Mouse (Mus musculus): Measurements from ENCODE around the gene Abcc4. TPM values are rescaled to one million over a fixed set of nuclear protein-coding genes. Genes with fewer than 3 reads are reported as not detected.

Gene Abcc4
- 1.5 and 1.6 TPM in 2 replicates for polyA plus RNA-seq (2015; fragmentation: Nextera tagmentation; extraction: Ambion mirVana)

GRCm38 (mm10) chr14:118705808-118706731, at the start of gene Abcc4:
Gene Abcc4 (minus strand): TSS chr14:118706219.
- under 1% methylated on average over 101 of the region's 106 CpGs for WGBS
- H3K27me3 ChIP-seq = peaks cover 51% of the 10 kb centered on the region
- no peaks in the 10 kb centered on the region for H3K9me3 ChIP-seq
- peak within 1 kb of the TSS; percentile 95 for H3K4me2 ChIP-seq (replicated peaks)
- ATAC-seq = peak; percentile 80
- peak within 1 kb of the TSS; percentile 76 for H3K9ac ChIP-seq (replicated peaks)
- H3K4me3 ChIP-seq (replicated peaks) = peak within 1 kb of the TSS; percentile 67
- H3K27ac ChIP-seq = no peak within 1 kb of the TSS
- peaks cover 25% of the 10 kb centered on the region for H3K4me1 ChIP-seq (replicated peaks)
- no peaks in the 10 kb centered on the region for H3K36me3 ChIP-seq

GRCm38 (mm10) chr14:118751193-118751753, 45.3 kb upstream of the Abcc4 start:
- Histone ChIP-seq H3K4me2 (replicated peaks) (no peak overlapping the region), H3K9ac (replicated peaks) (no peak overlapping the region), H3K9me3 (no peaks in the 10 kb centered on the region), H3K4me1 (replicated peaks) (0 out of 2 replicates have a peak, but pooled peaks cover 3% of the 10 kb centered on the region), H3K4me3 (replicated peaks) (no peak overlapping the region), H3K27ac (no peak overlapping the region), H3K36me3 (no peaks in the 10 kb centered on the region), H3K27me3 (no peaks in the 10 kb centered on the region)
- 63% methylated on average over 8 of the region's 8 CpGs for WGBS
- ATAC-seq = no peak

GRCm38 (mm10) chr14:118750505-118751192, 44.6 kb upstream of the Abcc4 start:
- H3K4me2 ChIP-seq (replicated peaks) = no peak overlapping the region
- H3K36me3 ChIP-seq = no peaks in the 10 kb centered on the region
- H3K9ac ChIP-seq (replicated peaks) = no peak overlapping the region
- no peak overlapping the region for H3K4me3 ChIP-seq (replicated peaks)
- H3K27ac ChIP-seq = no peak overlapping the region
- H3K27me3 ChIP-seq = no peaks in the 10 kb centered on the region
- WGBS = 84% methylated on average over 6 of the region's 6 CpGs
- H3K4me1 ChIP-seq (replicated peaks) = 0 out of 2 replicates have a peak, but pooled peaks cover 3% of the 10 kb centered on the region
- 0 out of 2 replicates have a peak, but pooled peaks have one; percentile 40 for ATAC-seq
- no peaks in the 10 kb centered on the region for H3K9me3 ChIP-seq

- ATAC-seq = no peak
- Histone ChIP-seq H3K27ac (no peak overlapping the region), H3K4me3 (replicated peaks) (no peak overlapping the region), H3K9ac (replicated peaks) (no peak overlapping the region), H3K4me1 (replicated peaks) (0 out of 2 replicates have a peak, but pooled peaks cover 3% of the 10 kb centered on the region), H3K9me3 (no peaks in the 10 kb centered on the region), H3K27me3 (no peaks in the 10 kb centered on the region), H3K36me3 (no peaks in the 10 kb centered on the region), H3K4me2 (replicated peaks) (no peak overlapping the region)
- 48% methylated on average over 4 of the region's 4 CpGs for WGBS
Observed at GRCm38 (mm10) chr14:118749715-118750114, 43.7 kb upstream of the Abcc4 start.

GRCm38 (mm10) chr14:118749068-118749467, 43.0 kb upstream of the Abcc4 start:
- Histone ChIP-seq H3K36me3 (no peaks in the 10 kb centered on the region), H3K4me1 (replicated peaks) (0 out of 2 replicates have a peak, but pooled peaks cover 3% of the 10 kb centered on the region), H3K4me3 (replicated peaks) (no peak overlapping the region), H3K4me2 (replicated peaks) (no peak overlapping the region), H3K27ac (no peak overlapping the region), H3K9me3 (no peaks in the 10 kb centered on the region), H3K9ac (replicated peaks) (no peak overlapping the region), H3K27me3 (no peaks in the 10 kb centered on the region)
- no peak for ATAC-seq
- 91% methylated on average over 2 of the region's 2 CpGs for WGBS

- 84% methylated on average over 5 of the region's 5 CpGs for WGBS
- ATAC-seq = no peak
Observed at GRCm38 (mm10) chr14:118742862-118743261, 36.8 kb upstream of the Abcc4 start.

GRCm38 (mm10) chr14:118741780-118742179, 35.8 kb upstream of the Abcc4 start:
- Histone ChIP-seq H3K4me2 (replicated peaks) (no peak overlapping the region), H3K27me3 (no peaks in the 10 kb centered on the region), H3K9ac (replicated peaks) (no peak overlapping the region), H3K36me3 (no peaks in the 10 kb centered on the region), H3K9me3 (peaks cover 9% of the 10 kb centered on the region; the same call in 1 of the 2 replicates), H3K27ac (no peak overlapping the region), H3K4me1 (replicated peaks) (no peaks in the 10 kb centered on the region), H3K4me3 (replicated peaks) (no peak overlapping the region)
- ATAC-seq = no peak

More at GRCm38 (mm10) chr14:118742862-118743261, 36.8 kb upstream of the Abcc4 start:
- Histone ChIP-seq H3K9me3 (peaks cover 9% of the 10 kb centered on the region; the same call in 1 of the 2 replicates), H3K27ac (no peak overlapping the region), H3K9ac (replicated peaks) (no peak overlapping the region), H3K4me1 (replicated peaks) (no peaks in the 10 kb centered on the region), H3K4me2 (replicated peaks) (no peak overlapping the region), H3K36me3 (no peaks in the 10 kb centered on the region), H3K4me3 (replicated peaks) (no peak overlapping the region), H3K27me3 (no peaks in the 10 kb centered on the region)

GRCm38 (mm10) chr14:118737251-118737888, 31.4 kb upstream of the Abcc4 start:
- ATAC-seq = no peak
- H3K9me3 ChIP-seq = peaks cover 9% of the 10 kb centered on the region; the same call in 1 of the 2 replicates
- H3K27ac ChIP-seq = no peak overlapping the region
- no peak overlapping the region for H3K4me2 ChIP-seq (replicated peaks)
- no peaks in the 10 kb centered on the region for H3K36me3 ChIP-seq
- H3K4me1 ChIP-seq (replicated peaks) = peaks cover 9% of the 10 kb centered on the region
- no peak overlapping the region for H3K4me3 ChIP-seq (replicated peaks)
- no peak overlapping the region for H3K9ac ChIP-seq (replicated peaks)
- H3K27me3 ChIP-seq = no peaks in the 10 kb centered on the region
- WGBS = 26% methylated on average over 12 of the region's 12 CpGs

GRCm38 (mm10) chr14:118735114-118735513, 29.1 kb upstream of the Abcc4 start:
- no peak overlapping the region for H3K9ac ChIP-seq (replicated peaks)
- peak overlapping the region; percentile 35; the same call in 1 of the 2 replicates for H3K27ac ChIP-seq
- H3K4me2 ChIP-seq (replicated peaks) = no peak overlapping the region
- peak; percentile 92 for ATAC-seq
- no peak overlapping the region for H3K4me3 ChIP-seq (replicated peaks)
- peaks cover 2% of the 10 kb centered on the region; the same call in 1 of the 2 replicates for H3K9me3 ChIP-seq
- H3K27me3 ChIP-seq = no peaks in the 10 kb centered on the region
- no peaks in the 10 kb centered on the region for H3K36me3 ChIP-seq
- H3K4me1 ChIP-seq (replicated peaks) = peaks cover 9% of the 10 kb centered on the region
- 12% methylated on average over 2 of the region's 2 CpGs for WGBS

- Histone ChIP-seq H3K4me2 (replicated peaks) (no peak overlapping the region), H3K9ac (replicated peaks) (no peak overlapping the region)
- no peak for ATAC-seq
Observed at GRCm38 (mm10) chr14:118733146-118733545, 27.1 kb upstream of the Abcc4 start.

GRCm38 (mm10) chr14:118730631-118731030, 24.6 kb upstream of the Abcc4 start:
- no peak for ATAC-seq
- Histone ChIP-seq H3K27me3 (no peaks in the 10 kb centered on the region), H3K27ac (no peak overlapping the region), H3K9ac (replicated peaks) (no peak overlapping the region), H3K9me3 (no peaks in the 10 kb centered on the region), H3K4me2 (replicated peaks) (no peak overlapping the region), H3K4me3 (replicated peaks) (no peak overlapping the region), H3K4me1 (replicated peaks) (peaks cover 8% of the 10 kb centered on the region), H3K36me3 (no peaks in the 10 kb centered on the region)
- 87% methylated on average over 5 of the region's 5 CpGs for WGBS

More at GRCm38 (mm10) chr14:118733146-118733545, 27.1 kb upstream of the Abcc4 start:
- no peak overlapping the region for H3K27ac ChIP-seq
- no peak overlapping the region for H3K4me3 ChIP-seq (replicated peaks)
- H3K36me3 ChIP-seq = no peaks in the 10 kb centered on the region
- H3K27me3 ChIP-seq = no peaks in the 10 kb centered on the region
- peaks cover 9% of the 10 kb centered on the region for H3K4me1 ChIP-seq (replicated peaks)
- WGBS = 92% methylated on average over 5 of the region's 5 CpGs
- H3K9me3 ChIP-seq = no peaks in the 10 kb centered on the region

All from midbrain, embryonic 13.5 days (tissue).